Mouse (Mus musculus) thymus, postnatal 0 days (tissue): Measurements from ENCODE around the gene Gm20662. TPM values are rescaled to one million over a fixed set of nuclear protein-coding genes. Genes with fewer than 3 reads are reported as not detected.
A peak's percentile ranks its signal among the peaks of the same experiment; 100 is the strongest.

ENCODE experiments used
- DNase-seq: peaks from one replicate; pipeline ENCODE4 v3.0.0-alpha.2; 2015; ENCODE audit warnings: low spot score
- polyA plus RNA-seq: library from polyadenylated mRNA; unstranded; fragments of >200 nt; fragmentation: Nextera tagmentation; extraction: Ambion mirVana; gene quantifications from 2 replicates; pipeline ENCODE4 v1.2.1, GENCODE M21; 2015

The Gm20662 gene
- 0.28 TPM in 1 of 2 replicates, not detected in the other for polyA plus RNA-seq

DNA sequence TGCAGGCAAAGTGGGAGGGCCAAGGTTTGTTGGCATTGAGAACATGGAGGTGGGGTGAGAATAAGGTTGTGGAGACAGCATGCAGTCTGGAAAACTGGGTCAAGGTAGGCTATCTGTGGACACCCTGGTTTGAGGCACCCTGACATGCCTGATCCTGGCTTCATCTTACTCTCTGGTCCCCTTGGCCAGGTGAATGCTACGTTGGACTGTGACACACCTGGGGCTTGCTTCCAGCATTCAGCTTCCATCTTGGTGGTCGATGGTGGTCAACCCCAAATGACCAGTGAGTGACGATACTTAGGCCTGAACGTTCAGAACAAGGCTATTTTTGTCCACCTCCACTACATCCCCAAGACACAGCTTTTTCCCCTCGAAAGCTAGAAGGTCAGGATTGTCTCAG, at the start of gene Gm20662:
Gene Gm20662 (plus strand): TSS at position 301 of the 400 bp plus-strand sequence.
- no peak for DNase-seq

DNA sequence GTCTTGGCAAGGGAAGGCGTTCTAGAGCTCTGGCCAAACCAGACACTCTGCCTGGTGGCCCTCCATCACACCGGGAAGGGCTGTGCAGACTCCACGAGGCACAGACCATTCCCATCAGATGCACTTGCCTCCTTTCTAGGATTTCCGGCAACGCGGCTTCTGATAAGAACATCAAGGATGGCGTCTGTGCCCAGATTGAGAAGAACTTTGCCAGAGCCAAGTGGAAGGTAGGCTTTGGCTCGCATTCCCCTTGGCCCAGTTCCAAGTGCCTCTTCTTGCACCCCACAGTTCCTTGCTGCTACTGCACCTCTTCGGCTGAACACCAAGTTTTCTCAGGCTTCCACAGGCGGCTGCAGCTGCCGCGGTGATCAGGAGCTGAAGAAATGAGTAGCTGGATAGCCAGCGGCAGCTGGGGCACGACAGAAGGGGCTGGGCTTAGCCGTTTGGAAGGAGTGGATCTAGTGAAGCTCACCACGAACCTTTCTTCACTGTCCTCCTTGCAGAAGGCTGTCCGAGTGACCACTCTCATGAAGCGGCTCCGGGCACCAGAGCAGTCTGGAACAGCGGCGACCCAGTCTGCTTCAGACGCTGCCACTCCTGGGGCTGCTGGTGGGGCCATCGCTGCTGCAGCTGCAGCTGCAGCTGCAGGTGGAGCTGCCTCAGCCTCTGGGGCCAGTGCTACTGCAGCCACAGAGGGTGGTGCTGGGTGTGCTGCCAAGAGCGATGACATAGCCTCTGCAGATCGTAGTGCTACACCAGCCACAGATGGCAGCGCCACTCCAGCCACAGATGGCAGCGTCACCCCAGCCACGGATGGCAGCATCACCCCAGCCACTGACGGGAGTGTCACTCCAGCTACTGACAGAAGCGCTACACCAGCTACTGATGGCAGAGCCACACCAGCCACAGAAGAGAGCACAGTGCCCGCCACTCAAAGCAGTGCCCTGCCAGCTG, 48.6 kb upstream of the Gm20662 start:
- no peak for DNase-seq

DNA sequence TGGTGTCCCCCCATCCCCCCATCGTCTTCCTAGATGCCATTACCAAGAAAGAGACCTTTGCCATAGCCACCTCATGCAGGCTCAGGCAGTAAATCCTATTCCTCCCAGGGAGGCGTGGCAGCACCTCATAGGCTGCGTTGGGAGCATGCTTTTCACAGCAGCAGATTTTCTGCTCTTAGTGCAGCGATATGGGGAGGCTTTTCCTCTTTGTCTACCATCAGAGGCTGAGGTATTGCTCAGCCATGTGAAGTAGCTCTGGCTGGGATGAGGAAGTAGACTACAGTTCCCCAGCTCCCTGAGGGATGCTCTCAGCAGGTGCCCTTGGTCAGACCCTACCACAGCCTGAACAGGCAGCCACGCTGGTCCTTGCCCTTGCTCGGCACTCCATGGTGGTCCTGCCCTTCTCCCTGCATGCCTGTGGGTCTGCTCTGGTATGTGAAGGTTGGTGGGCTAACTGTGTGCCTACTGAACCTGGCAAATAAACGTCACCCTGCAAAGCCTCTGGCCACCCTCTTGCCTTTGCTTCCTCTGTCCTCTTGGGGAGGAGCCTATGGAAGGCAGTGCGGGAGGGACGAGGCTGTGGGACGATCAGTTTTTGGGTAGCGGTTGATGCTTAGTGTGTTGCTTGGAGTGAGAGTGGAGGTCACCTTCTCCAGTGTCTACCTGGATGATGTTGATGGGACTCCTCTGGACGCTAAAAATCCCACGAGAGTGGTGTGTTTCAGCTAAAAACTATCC, 46.8 kb upstream of the Gm20662 start:
- no peak for DNase-seq

DNA sequence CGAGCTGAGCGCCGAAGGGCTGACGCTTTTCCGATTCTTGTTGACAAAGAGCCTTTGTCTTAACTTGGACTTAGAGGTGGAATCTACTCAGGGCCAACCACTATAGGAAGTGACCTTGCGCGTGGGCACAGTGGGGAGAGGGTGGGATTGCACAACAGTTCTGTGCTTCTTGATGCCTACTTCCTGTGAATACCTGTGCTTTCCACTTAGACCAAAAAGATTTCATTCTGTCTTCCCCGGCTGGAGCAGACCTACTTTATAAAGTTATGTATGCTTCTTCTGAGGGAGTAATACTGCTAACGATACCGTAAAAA, 46.3 kb upstream of the Gm20662 start, which contains the start of gene Traip:
Gene Traip (plus strand): TSS at position 215 of the 314 bp plus-strand sequence.
- DNase-seq: no peak

DNA sequence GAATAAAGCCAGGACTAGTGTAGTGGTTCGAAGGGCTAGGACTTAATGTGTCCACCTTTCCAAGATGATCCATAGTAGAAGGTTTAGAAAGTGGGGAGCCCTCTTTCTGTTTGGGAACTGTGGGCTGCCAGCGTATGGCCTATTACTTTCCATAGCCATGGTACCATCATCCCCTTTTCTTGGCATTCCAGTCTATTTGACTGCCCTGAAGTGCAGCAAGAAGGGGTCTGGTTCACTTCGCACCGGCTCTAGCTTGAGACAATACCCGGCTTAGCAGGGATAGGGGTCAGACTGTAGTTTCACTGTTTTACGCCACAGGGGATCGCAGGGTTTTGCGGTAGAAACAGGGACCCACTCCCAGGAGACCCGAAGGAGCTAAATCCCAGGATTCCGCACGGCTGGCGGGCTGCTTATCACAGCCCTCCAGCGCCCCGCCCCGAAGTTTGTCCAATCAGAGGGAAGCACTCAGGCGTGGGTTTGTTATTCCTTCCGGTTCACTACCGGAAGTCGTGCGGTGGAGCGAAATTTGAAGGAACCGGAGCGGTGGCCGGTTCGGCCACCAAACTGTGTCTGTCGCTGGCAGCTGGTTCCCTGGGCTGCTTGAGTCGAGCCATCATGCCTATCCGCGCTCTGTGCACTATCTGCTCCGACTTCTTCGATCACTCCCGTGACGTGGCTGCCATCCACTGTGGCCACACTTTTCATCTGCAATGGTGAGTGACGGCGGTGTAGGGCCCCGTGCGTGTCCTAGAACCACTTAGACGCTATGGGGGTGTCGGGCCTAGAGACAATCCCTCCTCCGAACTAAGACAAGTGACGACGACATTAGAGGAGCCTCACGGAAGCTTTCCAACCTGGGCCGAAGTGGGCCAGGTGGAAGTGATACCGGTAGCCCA, 45.4 kb upstream of the Gm20662 start:
- peak; percentile 88 for DNase-seq

DNA sequence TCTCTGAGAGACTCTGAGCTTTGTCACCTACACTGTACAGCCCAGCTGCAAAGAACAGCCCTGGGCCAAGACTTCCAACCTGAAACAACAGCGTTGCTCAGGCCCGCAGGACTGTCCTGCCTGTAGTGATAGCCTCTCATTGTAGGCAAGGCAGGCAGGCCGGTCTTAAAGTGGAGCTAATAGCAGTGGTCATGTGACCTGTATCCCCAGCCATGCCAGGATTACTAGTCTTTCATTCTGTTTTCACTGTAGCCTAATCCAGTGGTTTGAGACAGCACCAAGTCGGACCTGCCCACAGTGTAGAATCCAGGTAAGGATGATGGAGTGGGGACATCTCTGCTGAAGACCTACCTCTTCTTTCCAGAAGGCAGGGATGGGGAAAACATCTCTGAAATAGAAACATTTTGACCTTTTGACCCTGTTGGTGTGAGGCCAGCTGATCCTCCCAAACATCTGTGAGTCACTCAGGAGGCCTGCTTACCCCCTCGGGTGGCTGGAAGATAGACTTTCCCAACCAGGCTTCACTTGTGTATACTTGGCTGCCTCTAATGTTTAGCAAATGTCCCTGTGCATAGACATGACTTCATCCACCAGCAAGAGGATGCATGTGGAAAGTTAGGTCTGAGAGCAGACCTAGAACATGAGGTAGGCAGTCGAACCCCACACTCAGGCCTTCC, 40.4 kb upstream of the Gm20662 start:
- DNase-seq: no peak

DNA sequence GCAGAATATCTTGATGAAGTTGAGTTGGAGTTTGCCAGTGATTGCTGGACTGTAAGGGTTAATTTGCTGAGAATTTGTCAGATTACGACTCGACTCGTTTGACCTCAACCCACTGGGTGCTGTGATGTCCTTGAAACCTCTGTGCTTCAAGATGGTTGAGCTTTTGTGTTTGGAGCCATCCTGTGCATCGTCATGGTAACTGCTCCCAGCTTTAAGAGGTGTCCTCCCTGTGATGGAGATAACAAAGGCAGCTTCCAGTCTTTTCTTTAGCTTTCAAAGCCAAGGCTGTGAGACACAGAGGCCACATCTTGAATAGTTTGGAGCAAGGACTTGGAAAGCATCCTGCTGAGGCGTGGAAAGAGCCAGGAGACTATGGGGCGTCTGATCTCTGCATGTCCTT, 39.0 kb upstream of the Gm20662 start:
- no peak for DNase-seq

DNA sequence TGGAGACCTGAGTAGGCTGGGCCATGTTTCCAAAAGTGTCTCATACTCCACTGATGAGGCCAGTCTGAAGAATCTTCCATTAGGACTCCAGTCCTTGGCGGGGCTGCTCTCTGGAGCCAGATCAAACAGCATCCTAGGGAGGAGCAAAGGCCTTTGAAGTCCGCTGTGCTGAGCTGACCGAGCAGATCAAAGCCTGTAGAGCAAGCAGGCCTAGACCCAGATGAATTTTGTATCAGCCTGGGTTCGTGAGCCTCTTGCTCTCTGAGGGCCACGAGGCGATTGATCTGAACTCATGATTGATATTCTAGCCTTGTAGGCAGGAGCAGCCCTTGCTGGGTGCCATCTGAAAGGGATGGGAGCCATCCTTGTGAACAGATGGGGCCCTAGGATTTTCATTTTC, 36.3 kb upstream of the Gm20662 start:
- DNase-seq: no peak

DNA sequence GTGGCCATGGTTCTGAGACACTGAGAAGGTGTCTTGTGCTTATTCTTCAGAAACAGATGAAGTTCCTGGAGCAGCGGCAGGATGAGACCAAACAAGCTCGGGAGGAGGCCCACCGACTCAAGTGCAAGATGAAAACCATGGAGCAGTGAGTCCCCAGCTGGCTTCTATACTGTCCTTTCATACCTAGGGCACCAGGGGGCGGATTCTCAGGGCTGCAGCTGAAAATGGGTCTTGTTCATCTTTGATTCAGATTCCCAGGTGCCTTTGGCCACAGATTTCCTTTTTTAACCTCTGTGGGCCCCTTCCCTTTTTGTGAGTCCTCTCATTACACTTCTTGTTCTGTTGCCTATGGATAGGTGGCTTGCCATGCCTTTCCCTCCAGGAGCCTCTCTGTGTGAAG, 35.2 kb upstream of the Gm20662 start:
- DNase-seq: peak; percentile 46

DNA sequence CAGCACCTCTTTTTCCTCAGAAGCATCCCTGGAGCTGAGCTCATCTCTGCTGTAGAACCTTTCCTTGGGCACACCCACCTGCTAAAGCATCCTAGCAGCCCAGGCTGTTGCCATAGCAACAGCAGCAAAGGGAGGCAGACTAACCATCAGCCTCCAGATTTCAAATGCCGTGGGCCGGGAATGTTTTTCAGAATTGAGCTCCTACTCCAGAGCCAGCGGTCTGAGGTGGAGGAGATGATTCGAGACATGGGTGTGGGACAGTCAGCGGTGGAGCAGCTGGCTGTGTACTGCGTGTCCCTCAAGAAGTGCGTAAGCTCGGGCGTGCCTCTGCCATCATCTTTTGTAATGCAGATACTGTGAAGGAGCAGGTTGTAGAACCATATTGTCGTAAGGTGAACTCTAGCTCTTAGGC, 34.8 kb upstream of the Gm20662 start:
- no peak for DNase-seq

DNA sequence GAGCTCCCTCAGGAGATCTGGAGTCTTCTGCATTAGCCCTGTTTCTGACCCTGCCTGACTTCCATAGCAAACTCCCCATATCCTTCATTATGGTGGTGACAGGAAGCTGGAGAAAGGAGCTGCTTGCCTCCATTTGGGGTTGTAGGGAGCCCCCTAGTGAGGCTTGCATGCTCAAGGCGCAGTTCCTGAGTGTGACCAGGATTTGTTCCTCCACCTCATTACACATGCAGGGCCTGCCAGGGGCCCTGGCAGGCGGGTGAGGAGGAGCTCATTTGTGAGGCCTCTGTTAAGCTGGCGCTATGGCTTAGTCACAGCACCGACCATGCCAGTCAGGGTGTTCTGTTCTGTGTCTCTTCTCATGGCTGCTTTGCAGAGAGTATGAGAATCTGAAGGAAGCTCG, 34.3 kb upstream of the Gm20662 start:
- DNase-seq: no peak

DNA sequence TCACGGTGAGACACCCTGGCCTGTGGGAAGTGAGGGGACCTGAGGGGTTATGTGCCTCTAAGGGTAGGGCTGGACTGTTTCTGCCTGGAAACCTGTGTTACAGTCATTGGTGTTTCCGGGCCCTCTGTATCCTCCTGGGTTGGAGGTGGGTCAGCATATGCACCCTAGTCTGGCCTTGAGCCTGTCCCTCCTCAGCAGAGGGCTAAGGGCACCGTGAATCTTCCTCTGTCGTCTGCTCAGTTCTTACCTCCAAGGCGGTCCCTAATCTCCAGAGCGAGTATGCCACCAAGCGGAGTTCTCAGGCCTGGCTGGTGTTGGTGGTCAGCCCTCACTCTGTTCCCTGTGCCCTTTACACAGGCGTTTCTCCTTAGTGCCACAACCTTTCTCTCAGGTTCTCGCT, 33.2 kb upstream of the Gm20662 start:
- DNase-seq: no peak

DNA sequence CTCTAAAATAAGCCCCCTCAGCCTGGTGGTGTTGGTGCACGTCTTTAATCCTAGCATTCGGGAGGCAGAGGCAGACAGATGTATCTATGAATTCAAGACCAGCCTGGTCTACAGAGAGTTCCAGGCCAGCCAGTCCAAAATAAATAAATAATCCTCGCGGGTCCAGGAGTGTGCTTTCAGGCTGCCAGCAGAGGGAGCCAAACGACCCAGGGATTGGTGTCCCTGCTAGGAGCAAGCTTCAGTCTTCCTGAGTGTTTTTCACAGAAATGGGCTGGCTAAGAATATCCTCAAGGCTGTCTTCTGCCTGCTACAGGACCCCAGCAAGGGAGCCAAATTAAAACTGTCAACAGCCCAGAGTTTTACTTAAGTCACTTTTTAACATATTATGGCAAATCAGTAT, 32.4 kb upstream of the Gm20662 start:
- DNase-seq: peak; percentile 81

DNA sequence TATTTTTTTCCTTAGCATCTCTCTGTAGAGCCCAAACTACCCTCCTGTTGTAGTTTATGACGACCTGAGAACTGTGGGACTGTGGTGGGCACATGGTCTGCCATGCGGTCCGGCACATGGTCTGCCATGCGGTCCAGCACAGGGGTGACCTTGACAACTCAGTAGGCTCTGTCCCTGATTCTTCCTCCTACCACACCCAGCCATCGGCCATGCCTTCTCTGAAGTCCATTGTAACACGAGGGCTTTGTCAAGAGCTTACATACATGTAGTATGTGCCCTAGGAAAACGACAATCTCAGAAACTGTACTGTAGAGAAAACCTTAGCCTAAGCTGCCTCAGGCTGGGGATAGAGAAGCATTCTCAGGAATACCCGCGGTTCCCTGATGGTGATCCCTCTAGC, 31.5 kb upstream of the Gm20662 start:
- no peak for DNase-seq

DNA sequence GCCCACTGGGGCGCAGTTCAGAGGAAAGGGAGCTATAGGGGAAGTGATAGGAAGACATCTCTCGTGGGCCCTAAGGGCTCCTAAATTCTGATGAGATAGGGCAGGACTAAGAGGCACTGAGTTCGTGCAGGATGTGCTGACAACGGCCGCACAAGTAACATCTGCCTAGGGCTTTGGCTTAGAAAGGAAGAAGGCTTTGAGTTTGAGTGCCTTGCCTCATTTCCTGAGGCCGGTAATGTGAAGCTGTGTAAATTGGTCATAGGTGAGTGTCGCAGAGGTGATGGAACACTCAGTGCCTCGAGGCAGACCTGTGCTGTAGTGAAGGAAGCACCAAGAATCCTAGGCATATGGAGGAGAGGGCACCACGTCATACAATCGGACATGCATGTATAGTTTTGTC, 29.5 kb upstream of the Gm20662 start:
- no peak for DNase-seq

DNA sequence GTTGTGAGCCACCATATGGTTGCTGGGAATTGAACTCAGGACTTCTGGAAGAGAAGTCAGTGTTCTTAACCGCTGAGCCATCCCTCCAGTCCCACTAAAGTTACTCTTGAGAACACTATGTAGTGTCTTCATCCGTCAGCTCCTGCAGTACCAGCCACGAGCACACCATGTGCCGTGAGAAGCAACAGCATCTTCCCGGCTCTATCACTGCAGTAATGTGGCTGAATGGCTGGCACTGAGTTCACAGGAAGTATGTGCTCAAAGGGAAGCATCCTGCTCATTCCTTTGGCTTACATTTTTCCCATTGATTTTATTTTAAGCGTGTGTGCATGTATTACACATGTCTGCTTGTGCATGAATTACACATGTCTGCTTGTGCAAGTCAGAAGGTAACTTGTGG, 28.7 kb upstream of the Gm20662 start:
- no peak for DNase-seq

DNA sequence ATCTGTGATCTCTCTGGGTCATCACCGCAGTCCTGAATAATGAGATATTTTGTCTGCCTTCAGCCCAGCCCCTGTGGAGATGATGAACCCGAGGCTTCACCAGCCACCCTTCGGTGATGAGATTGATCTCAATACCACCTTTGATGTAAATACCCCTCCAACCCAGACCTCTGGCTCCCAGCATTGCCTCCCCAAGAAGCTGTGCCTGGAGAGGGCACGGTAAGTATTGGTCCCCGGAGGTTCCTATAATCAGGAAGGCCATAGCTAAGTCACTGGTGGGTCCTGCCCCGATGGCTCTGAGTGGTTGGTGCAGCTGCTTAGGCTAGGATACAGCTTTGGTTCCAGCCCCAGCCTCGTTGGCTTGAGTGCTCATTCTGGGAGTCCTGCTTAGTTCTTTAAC, 27.6 kb upstream of the Gm20662 start:
- DNase-seq: no peak

DNA sequence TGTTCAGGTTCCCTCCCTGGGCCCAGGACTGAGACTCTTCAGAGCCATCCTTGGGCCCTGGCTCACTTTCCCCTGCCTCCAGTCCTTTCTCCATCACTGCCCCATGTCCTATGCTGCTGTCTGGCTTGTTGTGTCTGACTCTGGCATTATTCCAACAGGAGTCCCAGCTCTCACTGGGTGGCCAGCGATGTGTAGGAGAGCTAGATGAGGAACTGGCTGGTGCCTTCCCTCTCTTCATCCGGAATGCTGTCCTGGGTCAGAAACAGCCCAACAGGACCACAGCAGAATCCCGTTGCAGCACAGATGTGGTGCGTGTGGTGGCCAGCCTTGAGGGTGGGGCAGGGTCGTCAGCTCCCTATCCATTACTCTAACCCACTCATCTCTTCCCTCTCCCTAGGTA, 25.8 kb upstream of the Gm20662 start:
- no peak for DNase-seq

DNA sequence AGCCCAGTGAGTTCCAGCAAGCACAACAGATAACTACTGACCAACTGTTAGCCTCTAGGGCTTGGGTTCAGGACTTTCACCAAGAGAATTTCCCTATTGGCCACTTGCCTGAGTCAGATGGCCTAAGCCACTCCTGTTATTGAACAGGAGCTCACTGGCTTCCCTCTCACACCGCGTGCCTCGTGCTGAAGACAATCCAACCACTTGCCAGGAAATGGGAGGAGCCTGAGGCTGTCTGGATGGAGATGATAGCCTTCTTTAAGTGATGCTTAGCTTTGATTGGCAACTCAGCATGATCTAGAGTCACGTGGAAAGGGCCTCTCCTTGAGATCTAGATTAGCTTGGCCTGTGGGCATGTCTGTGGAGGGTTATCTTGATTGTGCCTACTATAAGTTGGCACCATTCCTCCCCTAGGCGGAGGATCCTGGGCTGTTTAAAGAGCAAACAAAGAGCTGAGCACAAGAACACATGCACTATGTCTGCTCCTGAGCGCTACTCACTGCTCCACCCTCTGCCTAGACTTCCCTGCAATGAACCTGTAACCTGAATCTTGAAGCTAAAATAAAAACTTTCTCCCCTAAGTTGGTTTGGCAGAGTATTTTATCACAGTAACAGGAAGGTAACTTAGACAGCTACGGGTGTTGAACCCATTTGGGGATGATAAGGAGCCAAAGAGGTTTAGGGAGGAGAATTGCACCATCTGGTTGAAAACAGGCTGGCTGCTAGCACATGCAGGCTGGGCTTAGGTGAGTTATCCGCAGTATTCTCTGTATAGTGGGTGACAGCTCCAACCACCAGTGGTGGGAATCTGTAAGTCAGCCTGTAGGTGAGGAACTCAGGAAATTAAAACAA, 24.2 kb upstream of the Gm20662 start:
- no peak for DNase-seq
